Mouse (Mus musculus) lung, adult 2 months (tissue): ENCODE measurements around the gene Rsbn1l.

Experiments
- CTCF ChIP-seq: fragments of 200-500 bp; IDR thresholded peaks from 2 replicates; pipeline ENCODE4 v1.5.1; 2011; ENCODE audit warnings: mild to moderate bottlenecking, low read length, control low read depth; ENCODE audit not compliant: insufficient read depth
- POLR2A ChIP-seq: fragments of 200-500 bp; IDR thresholded peaks from 2 replicates; pipeline ENCODE4 v1.6.1; 2011; ENCODE audit warnings: low read depth, mild to moderate bottlenecking, control low read depth, low read length, borderline replicate concordance; ENCODE audit errors: extremely low read depth

- TF ChIP-seq POLR2A (no peak), CTCF (no peak)
Measured at GRCm38 (mm10) chr5:20955114-20955835, 923 bp downstream of the Rsbn1l start.
